Mouse (Mus musculus) heart, postnatal 36 days (tissue): ENCODE data around the gene Gm11037. TPM values are rescaled to one million over a fixed set of nuclear protein-coding genes. Genes with fewer than 3 reads are reported as not detected.
"Not testable (repeated sequence)": the region's sequence is repeated elsewhere in the genome, so short reads cannot be mapped to it uniquely, and the experiment has no call there.

Source experiments
- DNase-seq, 2 experiments: peaks; one replicate each; pipeline ENCODE4 v3.0.0; 2021 to 2022
- intact Hi-C: fragments of 180-260 bp; cut with DNase I; formaldehyde crosslinking; loops from one replicate; pipeline ENCODE4 v1.15.1; 2025
- total RNA-seq, 2 experiments: library from RNA; stranded (reverse); gene quantifications; 2 replicates each; pipeline ENCODE4 v1.2.3; 2021

Gm11037 gene
- not detected for total RNA-seq

DNA sequence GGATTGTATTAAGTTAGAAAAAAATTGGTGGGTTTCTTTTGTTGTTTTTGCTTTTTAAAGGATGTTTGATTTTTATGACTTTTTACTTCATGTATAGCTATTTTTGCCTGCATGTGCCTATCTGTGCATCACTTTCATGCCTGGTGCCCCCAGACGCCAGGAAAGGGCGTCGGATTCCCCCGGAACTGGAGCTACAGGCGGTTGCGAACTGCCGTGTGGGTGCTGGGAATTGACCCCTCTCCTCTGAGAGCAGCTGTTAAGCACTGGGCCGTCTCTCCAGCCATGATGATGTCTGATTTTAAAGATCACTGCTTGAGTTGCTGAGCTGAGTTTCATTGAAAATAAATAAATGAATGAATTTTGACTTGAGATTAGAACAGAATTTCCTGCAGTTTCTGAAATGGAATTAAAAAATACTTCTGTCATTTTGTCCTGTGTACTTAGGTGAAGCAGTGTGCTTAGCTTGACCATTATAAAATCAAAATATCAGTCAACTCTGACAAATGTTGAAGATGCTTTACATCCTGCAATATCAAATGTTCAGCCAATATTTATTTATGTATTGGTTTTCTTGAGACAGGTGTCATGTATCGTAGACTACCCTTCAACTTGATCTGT is at the start of gene Gm11037:
Gene Gm11037 (plus strand): TSS at position 568 of the 618 bp plus-strand sequence.
- intact Hi-C loops: no loop called here
- DNase-seq: peak in 1 of 2 experiments; percentile 0

DNA sequence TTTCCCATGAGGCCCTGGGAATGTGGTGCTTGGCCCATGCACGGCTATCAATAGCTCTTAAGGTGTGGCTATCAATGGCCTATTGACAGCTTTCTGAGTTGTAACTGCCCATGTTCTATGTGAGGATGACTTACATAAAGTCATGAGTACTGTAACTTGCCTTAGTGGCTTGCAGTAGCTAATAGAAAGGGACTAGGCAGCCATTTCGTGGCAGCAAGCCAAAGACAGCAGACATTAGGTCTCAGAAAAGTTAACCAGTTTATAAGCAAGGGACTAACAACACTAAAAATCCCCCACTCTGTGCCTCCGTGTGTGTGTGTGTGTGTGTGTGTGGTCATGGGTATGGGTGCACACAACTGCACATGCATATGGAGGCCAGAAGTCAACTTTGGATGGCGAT is 49.1 kb upstream of the Gm11037 start:
- intact Hi-C loops: no loop called here
- no peak for DNase-seq

DNA sequence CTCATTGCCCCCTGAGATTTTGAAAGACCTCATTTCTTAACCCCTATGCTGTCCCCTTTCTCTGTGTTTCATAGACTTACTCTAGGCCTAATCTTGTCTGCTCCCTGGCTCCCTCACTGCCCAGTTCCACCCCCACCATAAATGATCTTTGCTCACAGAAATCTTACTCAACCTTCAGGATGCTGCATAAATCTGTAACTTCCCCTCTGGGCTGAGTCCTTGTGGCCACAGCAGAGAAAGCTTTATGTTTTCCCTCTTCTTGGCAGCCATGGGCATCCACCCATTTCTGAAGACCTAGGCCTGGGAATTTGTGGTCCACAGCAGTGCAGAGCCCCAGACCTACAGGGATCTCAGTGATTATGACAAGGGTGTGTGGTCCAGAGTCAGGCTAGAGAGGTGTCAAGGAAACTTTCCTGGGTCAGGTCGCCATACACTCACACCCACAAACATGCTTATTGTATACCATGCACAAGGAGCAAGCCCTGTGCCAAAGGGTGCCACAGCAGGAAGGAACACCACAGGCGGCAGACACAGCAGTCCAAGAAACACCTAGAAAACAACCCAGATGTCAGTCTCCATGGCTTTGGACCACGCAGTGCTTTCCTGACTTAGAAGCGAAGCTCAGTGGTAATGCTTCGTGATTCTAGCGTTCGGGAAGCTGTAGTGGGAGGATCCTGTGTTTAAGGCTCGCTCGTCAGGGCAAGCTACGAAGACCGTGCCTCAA is 46.5 kb upstream of the Gm11037 start, which contains the start of gene Siglec1:
Gene Siglec1 (minus strand): TSS at position 99 of the 724 bp plus-strand sequence.
- no peak for DNase-seq
- intact Hi-C loops: no loop called here

DNA sequence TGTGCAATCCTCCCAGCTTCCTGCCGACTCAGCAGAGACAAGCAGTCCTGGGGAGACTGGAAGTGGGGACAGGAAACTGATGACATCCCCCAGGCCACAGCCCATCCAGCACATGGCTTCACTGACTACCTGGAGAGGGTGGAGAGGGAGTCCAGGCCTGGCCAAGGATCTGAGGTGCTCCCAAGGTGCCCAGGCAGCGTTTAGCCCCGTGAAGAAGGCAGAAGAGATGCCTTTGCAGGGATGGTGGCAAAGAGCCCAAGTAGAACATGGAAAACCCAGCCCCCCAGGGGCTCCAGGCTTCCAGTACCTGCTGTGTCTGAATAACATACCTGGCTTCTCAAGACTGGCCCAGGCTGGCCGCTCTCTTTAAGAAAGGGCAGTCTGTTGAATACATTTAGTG is 44.7 kb upstream of the Gm11037 start:
- no peak for DNase-seq
- intact Hi-C loops: no loop called here

DNA sequence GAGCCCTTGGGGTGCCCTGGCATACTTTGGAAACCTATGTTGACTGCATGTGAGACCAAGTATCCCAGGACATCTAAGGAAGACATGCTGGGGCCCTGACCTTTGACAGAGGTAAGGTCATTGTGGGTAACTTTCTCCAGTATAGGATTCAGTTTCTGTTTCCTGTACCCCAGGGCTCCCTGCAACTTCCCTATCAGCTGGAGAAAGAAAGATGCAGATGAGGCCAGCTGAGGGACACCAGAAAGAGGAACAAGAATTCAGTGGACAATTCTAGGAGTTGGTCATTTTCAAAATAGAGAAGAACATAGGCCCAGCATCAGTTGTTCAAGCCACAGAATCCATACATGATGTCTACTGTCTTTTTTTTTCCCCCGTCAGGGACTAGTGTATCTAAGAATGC is 43.7 kb upstream of the Gm11037 start:
- DNase-seq: peak in 1 of 2 experiments; percentile 25
- intact Hi-C loops: no loop called here

DNA sequence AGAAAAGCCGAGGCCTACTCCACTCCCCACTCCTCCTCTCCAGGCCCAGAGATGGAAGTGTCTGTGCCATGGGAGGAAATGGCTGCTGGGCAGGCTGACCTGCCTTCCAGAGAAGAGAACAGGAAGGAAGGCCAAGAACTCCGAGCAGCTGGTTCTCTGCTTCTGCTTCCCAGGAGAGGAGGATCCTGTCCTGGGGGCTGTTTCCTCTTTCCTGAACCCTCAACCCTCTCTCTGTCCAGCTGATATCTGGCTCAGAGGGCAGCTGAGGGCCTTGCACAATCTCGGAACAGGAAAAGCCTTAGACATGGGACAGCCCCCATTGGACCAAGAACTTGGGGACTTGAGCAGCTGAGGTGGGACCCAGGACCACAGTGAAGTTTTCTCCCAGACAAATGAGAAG is 42.4 kb upstream of the Gm11037 start:
- peak; percentile 30 to 40 for DNase-seq
- intact Hi-C loops: no loop called here

DNA sequence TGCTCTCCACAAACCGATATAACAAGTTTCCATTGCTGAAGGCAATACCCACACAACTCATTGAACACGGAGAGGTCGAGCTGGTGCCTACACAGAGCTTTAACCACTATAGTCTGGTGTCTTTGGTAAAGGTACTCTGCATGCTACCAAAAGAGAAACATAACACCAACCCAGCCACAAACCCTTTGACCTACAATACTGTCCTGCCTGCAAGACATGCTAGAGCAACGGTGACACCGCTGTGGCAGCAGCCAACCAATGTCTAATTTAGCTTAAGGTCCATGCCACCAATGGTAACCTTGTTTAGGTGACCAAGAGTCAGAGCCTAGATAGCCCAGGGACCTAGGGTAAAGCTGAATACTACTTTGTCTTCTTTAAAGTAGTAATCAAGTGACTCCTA is 39.7 kb upstream of the Gm11037 start:
- DNase-seq: peak in 1 of 2 experiments; percentile 0
- intact Hi-C loops: no loop called here

DNA sequence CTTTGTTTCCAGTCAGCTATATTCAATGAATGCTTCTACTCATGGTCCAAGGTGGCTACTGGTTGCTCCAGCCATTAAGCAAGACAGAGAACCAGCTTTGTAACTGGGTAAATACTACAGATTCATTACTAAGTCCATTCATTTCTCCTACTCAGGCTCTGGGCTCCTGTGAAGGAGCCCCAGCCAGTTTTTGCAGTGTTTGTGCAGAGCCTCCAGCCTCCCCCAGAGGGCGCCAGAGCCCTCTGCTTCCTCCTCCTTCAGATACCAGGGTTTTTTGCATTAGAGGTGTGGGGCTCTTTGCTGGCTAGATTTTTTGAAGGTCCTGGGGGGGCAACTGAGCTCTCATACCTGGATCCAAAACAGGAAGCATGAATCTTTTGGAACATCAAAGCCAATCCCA is 38.5 kb upstream of the Gm11037 start:
- DNase-seq: peak; percentile 85 to 86

DNA sequence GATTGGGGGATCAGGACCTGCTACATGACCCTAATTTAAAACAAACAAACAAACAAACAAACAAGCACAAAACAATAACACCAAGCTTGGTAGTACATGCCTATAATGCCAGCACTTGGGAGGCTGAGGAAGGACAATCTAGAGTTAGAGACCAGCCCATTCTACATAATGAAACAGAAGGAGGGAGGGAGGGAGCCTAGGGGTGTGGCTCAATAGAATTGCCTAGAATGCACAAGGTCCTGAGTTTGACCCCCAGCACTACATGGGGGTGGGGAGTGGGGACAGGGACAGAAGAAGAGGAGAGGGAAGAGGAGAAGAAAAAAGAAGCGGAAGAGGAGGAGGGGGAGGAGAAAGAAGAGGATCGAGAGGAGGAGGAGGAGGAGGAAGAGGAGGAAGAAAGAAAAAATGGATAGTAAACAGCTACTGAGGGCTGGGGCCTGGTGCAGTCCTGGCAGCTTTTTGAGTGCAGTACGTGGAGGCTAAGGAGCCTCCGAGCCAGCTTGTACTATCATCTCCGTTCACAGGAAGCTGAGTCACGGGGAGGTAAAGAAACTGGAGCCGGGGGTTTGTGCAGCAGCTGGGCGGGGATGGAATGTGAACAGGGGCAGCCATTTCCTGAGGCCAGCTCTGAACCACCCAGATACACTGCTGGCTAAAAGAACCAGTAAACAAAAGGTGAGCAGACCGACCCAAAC is 37.0 kb upstream of the Gm11037 start:
- intact Hi-C loops: no loop called here
- DNase-seq: peak; percentile 57

More for the DNA sequence above, 38.5 kb upstream of the Gm11037 start:
- intact Hi-C loops: loop anchor here (1.0 to 2.0 kb wide), 6 partner anchors 38 to 322 kb away; partner anchors contain the start of gene 1700037H04Rik

DNA sequence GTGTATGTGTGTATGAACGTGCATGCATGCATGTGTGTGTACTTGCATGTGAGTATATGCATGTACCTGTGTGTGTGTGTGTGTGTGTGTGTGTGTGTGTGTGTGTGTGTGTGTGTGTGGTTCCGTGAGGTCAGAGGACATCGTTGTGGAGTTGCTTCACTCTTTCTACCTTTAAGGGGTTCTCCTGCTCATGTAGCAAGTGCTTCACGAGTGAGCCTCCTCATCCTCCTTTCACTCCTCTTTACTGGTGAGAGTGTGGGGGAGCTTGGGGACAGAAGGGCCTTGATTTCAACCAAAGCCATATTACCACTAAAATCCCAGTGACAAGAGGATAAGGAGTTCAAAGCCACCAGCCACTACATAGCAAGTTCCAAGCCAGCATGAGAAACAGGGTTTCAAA is 36.2 kb upstream of the Gm11037 start:
- intact Hi-C loops: no loop called here
- DNase-seq: no peak

DNA sequence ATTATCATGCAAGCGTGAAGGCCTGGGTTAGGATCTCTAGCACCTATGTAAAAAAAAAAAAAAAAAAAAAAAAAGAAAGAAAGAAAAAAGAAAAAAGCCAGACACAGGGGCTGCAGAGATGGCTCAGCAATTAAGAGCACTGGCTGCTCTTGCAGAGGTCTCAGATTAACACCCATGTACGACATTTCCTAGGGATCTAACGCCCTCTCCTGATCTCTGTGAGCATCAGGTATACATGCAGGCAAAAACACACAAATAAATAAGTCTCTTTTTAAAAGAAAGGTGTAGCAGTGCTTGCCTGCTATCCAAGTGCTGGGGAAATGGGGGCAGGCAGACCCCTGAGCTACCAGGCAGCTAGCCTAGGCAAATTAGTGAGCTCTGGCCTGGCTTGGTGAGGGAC is 31.8 kb upstream of the Gm11037 start:
- DNase-seq: peak in 1 of 2 experiments; percentile 0
- intact Hi-C loops: no loop called here

DNA sequence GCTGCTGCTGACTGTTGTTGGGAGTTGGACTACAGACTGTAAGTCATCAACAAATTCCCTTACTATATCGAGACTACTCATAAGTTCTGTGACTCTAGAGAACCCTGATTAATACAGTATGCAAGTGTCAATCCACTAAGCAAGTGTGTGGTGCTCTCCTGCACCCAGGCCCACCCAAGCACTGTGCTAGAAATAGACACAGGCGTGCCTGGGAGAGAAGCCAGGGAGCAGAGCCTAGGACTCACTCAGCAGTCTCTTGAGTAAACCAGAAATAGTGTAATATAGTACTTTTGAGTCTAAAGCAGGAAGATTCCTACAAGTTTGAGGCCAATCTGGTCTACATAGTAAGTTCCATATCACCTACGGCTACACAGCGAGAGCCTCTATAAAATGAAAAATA is 29.3 kb upstream of the Gm11037 start:
- intact Hi-C loops: loop anchor here (2.0 kb wide), 1 partner anchor 371 kb away; no protein-coding TSS in a partner anchor
- DNase-seq: no peak

DNA sequence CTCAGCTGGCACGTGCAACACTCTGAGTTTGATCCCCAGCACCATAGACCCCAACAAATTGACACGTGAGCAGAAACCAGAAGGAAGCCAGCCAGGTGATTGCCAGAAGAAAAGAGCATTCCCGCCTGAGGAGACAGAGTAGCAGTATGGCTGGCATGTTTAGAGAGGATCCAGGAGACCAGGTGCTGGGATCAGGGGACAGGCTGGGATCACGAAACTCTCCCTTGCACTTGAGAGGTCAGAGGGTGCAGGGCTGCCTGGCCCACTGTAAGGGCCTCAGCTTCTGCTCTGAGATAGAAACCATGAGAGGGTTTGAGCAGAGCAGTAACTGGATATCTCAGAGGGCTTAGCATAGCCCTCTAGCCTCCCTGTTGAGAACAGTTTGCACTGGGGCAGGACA is 28.2 kb upstream of the Gm11037 start:
- intact Hi-C loops: loop anchor here (2.0 kb wide), 1 partner anchor 372 kb away; no protein-coding TSS in a partner anchor
- DNase-seq: not testable (repeated sequence)

DNA sequence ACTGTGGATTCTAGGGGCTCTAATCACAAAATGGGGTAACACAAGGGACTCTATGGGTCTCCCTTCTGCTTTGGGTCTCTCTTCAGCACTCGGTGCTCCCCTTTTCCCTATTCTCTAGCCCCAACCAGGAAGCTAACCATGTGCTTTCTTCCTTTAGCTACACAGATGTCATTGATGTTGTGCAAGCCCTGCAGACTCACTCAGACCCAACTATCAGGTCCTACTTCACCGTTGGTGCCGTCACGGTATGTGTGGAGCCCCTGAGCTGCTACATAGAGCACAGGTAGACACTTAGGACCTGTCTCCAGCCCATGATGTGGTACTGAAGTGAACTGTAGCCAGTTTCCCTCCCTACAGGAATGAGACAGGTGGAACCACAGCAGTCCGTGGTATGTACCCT is 27.3 kb upstream of the Gm11037 start:
- intact Hi-C loops: loop anchor here (2.0 kb wide), 1 partner anchor 373 kb away; no protein-coding TSS in a partner anchor
- no peak for DNase-seq

DNA sequence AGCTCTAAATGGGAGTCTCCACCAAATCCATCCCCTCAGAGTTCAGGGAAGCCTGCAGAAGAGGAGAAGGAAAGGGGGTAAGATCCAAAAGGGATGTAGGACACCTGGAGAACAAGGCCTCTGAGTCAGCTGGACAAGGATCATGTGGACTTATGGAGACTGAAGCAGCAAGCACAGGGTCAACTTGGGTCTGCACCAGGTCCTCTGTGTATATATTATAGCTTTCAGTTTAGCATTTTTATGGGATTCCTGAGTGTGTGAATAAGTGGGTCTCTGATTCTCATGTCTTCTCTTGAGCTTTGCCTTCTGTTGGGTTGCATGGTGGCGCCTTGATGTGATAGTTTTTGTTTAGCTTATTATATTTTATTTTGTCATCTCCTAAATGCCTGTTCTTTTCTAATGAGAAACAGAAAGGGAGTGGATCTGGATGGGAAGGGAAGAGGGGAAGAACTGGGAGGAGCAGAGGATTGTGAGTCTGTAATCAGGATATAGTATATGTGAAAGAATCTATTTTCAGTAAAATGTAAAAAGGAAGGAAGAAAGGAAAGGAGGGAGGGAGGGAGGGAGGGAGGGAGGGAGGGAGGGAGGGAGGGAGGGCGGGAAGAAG is 14.2 kb upstream of the Gm11037 start:
- intact Hi-C loops: no loop called here
- no peak for DNase-seq

DNA sequence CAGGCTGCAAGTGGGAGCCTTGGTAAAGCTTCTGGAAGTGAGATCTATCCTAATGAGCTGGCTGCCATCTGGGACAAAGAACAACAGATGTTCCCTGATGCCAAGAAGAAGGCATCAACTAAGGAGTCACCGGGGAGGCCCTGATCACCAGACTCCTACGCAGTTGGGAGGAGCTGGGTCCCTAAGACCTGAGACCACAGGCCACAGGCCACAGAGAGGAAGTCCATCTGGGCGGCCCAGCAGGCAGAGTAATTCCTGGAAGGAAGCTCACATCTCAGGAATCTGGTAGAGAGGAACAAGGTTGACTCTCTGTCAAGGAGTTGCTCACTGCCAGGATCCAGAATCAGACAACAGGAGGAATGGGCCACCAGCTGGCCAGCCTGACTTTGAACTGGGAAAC is 9.1 kb upstream of the Gm11037 start:
- intact Hi-C loops: no loop called here
- peak in 1 of 2 experiments; percentile 39 for DNase-seq

DNA sequence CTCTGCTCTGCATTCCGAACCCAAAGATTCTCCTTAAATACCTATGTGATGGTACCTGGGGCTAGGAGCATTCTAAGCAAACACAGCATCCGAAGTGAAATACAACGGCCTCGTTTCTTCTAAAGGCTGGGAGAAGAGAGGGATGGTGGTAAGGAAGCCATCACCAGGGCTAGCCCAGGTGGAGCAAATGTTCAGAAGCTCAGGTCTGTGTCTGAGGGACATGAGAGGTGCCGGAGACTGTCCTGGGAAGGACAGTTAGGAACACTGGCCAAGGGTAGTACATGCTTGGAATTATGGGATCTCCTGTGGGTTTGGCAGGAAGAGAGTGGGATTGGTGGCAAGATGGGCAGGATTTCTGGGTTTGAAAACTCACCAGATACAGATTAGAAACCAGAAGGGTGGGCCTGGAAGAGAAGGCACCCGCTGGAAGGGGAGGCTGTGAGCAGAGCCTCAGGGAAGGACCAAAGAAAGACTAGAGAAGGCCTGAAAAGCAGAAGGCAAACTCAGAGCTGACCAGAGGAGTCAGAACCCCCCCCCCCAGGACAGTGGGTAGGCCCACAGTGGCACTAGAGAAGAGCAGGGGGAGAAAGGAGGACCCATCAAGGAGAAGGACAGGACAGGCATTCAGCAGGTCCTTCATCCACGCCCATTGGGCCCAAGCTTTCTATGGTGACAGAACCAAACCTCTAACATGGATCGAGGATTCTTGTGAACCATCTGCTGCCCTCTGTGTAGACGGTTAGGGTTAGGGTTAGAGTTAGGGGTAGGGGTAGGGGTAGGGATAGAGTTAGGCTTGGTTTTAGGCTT is 7.9 kb upstream of the Gm11037 start:
- intact Hi-C loops: no loop called here
- DNase-seq: no peak

DNA sequence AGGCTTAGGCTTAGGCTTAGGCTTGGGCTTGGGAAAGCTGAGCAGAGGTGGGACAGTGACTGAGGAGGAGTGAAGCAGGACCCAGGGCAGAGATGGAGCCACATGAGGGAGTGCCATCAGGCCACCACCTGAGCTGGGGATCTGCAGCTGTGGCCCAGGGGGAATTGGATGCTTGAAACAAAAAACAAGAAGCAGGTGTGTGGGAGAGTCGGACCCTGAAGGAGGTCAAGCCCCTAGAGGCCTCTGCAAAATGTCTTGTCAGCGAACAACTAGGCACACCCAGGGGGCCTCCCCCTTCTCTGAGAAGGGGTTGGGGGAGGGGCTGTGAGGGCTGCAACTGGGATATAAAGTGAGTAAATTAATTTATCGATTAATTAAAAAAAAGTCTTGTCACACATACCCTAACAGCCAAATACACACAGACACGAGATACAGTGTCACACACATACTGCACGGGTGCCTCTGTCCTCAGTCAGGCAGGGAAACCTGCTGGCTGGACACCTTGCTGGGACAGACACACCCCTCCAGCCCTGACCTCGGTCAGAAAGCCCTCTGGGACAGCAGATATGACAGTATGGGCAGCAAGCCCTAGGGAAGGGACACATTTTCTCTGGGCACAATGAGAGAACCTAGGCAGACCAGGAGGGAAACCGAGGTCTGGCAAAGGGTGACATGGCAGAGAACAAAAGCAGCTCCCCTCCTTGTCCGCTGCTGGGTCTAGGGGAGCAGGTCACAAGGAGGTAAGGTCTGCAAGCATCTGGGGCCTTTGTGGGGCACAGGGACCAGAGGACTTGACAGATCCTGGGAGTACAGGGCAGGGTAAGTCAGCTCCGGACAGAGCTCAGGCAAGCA is 7.1 kb upstream of the Gm11037 start:
- intact Hi-C loops: no loop called here
- peak in 1 of 2 experiments; percentile 5 for DNase-seq

DNA sequence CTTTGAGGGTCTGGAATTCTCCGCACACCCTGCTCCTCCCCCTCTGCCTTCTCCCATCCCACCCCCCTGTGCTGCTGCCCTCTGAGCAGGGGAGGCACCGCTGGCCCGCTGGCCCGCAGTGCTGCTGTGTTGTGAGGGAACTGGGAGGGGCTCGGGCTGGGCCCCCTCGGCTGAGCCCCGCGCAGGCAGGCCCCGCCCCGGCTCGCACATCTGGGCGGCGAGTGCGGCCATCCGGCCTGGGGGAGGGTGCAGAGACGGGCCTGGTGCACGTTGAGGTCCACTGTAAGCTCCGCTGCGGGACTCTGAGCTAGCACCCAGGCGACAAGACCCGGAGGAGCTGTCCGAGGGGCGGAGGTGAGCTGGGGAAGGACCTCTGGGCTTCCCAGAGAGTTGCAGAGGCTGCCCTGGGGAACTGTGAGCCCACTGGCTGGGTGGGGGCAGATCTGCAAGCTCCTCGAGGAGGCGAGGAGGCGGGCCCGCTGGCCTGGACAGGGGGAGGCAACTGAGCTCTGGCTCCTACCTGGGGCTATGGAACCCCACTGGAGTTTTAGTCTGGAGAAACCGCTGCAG is 6.1 kb upstream of the Gm11037 start, which contains the start of gene Hspa12b:
Gene Hspa12b (plus strand): TSS at position 120 of the 570 bp plus-strand sequence.
- intact Hi-C loops: no loop called here
- DNase-seq: peak; percentile 76 to 79
